Mouse (Mus musculus) megakaryocyte, adult 5-6 weeks (primary cell): Measurements from ENCODE around the gene Ell. TPM values are rescaled to one million over a fixed set of nuclear protein-coding genes. Genes with fewer than 3 reads are reported as not detected.

ENCODE experiments used
- ATAC-seq: 2 replicates; pipeline ENCODE4 v1.8.0; 2016; ENCODE audit warnings: mild to moderate bottlenecking, inconsistent platforms; ENCODE audit not compliant: poor library complexity, severe bottlenecking
- total RNA-seq, 2 experiments: library from RNA; stranded (forward) in 1 of 2; stranded (reverse) in 1 of 2; fragments of 153-499, 151-499 nt in 1 of 2; fragments of 221-1000, 200-1000 nt in 1 of 2; gene quantifications; 2 replicates each; pipeline versions ENCODE4 v1.2.3 to v1.2.4; 2015 to 2017

Gene Ell
- total RNA-seq, 2 experiments from 2014 or later: 9.3 to 11.1 TPM

- no peak for ATAC-seq
Observed at GRCm38 (mm10) chr8:70596216-70596615, 57.0 kb downstream of the Ell start.

GRCm38 (mm10) chr8:70596775-70597416, 57.6 kb downstream of the Ell start:
- no peak for ATAC-seq

- ATAC-seq: no peak
Observed at GRCm38 (mm10) chr8:70597417-70598272, 58.4 kb downstream of the Ell start.

GRCm38 (mm10) chr8:70598283-70598682, 59.0 kb downstream of the Ell start:
- no peak for ATAC-seq

- no peak for ATAC-seq
Observed at GRCm38 (mm10) chr8:70598722-70599121, 59.5 kb downstream of the Ell start.

GRCm38 (mm10) chr8:70599507-70600290, 60.4 kb downstream of the Ell start:
- no peak for ATAC-seq

- peak; percentile 62 for ATAC-seq
Observed at GRCm38 (mm10) chr8:70600473-70601270, 61.4 kb downstream of the Ell start.

GRCm38 (mm10) chr8:70601271-70601649, 62.0 kb downstream of the Ell start:
- ATAC-seq: peak; percentile 91

- ATAC-seq: no peak
Observed at GRCm38 (mm10) chr8:70602139-70602811, 63.0 kb downstream of the Ell start.

- no peak for ATAC-seq
Observed at GRCm38 (mm10) chr8:70604558-70604957, 65.3 kb downstream of the Ell start.

- no peak for ATAC-seq
Observed at GRCm38 (mm10) chr8:70605871-70606779, 66.9 kb downstream of the Ell start.

GRCm38 (mm10) chr8:70606780-70607602, 67.7 kb downstream of the Ell start:
- ATAC-seq: no peak

- no peak for ATAC-seq
Observed at GRCm38 (mm10) chr8:70607603-70607897, 68.3 kb downstream of the Ell start.

- ATAC-seq: no peak
Observed at GRCm38 (mm10) chr8:70607898-70608748, 68.9 kb downstream of the Ell start.

- ATAC-seq: no peak
Observed at GRCm38 (mm10) chr8:70608749-70609367, 69.6 kb downstream of the Ell start, which contains the start of gene Ssbp4. Gene Ssbp4 (minus strand): TSS chr8:70608872.

GRCm38 (mm10) chr8:70609368-70609848, 70.2 kb downstream of the Ell start:
- ATAC-seq: peak; percentile 28
